Mouse (Mus musculus): ENCODE measurements around the gene Tnf. TPM values are rescaled to one million over a fixed set of nuclear protein-coding genes. Genes with fewer than 3 reads are reported as not detected.

Gene Tnf
- total RNA-seq, 2 experiments from 2014 or later, result not detected

DNA sequence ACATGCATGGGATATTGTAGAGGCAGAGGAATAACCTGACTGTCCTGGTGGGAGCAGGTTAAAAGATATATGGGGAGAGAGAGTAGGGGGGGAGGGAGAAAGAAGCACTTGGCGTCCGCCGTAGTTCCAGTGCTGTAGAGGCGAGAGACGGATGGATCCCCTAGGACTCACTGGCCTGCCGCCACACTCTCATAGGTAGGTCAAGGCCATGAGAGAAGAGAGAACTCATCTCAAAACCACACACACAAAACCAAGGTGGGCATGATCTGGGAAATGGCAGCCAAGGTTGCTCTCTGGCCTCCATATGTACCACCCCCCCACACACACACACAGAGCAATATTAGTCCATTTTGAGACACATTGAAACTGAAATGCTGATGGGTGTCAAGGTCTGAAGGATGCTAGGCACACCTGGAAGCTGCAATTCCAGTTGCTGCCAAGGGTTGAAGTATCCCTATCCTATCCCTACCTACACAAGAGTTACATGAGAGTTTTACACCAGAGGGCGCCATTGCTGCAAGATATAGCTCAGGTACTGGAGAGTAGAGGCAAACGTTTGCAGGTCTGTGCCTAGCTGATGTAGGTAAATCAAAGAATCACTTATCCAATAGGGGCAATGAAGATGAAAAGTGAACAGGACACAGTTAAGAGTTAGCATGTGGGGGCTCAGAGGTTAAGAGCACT is 35.3 kb downstream of the Tnf start:
- DNase-seq (ENCODE audit: extremely low spot score in 1 of 2, low spot score in 2 of 2), result peak in 1 of 2 experiments; percentile 59
- intact Hi-C loops (cut with DNase I), result loop anchor here (1.0 kb wide), 1 partner anchor 70 kb away; no protein-coding TSS in a partner anchor
- peak; percentile 64 for TF ChIP-seq CTCF (IDR thresholded peaks at IDR 0.05)
- Histone ChIP-seq H3K4me3 (no peak overlapping the region), H3K27ac (peak overlapping the region; percentile 96; the same call in 1 of the 2 replicates)

DNA sequence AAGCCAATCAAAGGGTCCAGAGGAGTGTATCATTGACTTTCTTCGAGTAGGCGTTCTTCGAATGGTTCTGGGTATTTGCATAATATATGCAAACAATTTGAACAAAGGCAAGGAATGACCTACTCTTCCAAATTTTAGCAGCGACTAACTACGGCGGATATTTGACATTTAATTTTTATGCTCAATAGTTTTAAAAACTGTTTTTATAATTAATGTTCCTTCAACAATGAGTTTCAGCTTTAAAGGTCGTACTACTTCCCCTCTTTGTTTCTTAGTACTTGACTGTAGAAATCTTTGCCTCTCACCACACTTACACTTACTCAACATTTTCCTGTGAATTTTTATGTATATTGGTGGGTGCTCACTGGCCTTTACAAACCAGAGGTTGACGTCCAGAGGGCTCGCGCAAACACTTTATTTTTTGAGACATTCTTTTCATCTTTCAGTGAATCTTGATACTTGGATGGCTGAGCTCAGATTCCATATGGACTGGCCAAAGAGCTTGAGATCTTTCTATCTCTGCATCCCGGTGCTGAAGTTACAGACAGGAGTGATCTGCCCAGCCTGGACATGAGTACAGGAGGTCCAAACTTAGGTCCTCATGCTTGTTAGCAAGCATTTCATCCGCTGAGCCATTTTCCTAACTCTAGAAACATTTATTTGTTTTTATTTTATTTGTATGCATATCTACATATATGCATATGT is 36.2 kb downstream of the Tnf start:
- peak overlapping the region; percentile 87 for H3K4me3 ChIP-seq
- TF ChIP-seq CTCF (IDR thresholded peaks at IDR 0.05), result no peak
- intact Hi-C loops (cut with DNase I), result loop anchor here (1.0 kb wide), 1 partner anchor 71 kb away; no protein-coding TSS in a partner anchor
- no peak for DNase-seq (ENCODE audit: extremely low spot score in 1 of 2, low spot score in 2 of 2)
- peak overlapping the region; percentile 96 for H3K27ac ChIP-seq

DNA sequence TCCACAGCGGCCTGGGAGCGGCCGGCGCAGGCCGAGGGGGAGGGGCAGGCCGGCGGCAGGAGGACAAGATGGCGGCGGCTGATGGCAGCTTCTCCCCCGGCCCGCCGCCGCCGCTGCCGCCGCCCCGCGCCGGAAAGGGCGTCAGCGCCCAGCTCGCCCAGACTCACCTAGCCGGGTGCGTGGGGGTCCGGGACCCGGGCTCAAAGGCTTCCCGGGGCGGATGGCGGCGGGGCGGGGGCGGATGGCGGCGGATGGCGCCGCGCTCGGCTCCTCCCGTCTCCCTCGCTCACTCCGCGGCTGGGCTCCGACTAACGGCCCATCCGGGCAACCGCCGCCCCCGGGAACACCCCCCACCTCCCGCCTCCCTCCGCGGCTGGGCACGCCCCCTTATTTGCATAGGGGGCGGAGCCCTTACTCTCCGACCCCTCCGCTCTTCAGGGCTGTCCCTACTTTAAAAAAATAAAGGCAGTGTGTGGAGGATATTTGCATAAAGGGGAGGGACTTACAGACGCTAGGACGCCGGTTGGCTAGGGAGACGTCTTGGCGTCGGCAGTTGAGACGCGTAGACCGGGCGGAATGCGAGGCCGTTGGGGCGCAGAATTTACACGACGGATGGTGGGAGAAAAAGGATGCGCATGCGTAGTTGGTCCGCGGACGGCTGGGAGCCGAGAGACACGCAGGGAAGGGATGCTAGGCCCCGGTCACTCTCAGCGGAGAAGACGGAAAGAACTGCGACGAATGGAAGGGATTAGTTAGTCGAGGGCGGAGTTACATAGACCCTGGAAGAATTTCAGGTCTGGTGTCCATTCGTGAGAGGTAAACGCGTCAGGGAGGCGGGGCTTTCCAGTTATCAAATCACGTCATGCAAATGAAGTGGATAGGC is 37.0 kb downstream of the Tnf start, which contains the start of gene Prrc2a:
TSS of gene Prrc2a (minus strand) at position 330 of the 883 bp plus-strand sequence.
- intact Hi-C loops (cut with DNase I), result loop anchor here (1.0 kb wide), 1 partner anchor 30 kb away; the partner anchor contains the start of gene Bag6
- peak within 1 kb of the TSS; percentile 87 for H3K4me3 ChIP-seq
- TF ChIP-seq CTCF (IDR thresholded peaks at IDR 0.05), result no peak

DNA sequence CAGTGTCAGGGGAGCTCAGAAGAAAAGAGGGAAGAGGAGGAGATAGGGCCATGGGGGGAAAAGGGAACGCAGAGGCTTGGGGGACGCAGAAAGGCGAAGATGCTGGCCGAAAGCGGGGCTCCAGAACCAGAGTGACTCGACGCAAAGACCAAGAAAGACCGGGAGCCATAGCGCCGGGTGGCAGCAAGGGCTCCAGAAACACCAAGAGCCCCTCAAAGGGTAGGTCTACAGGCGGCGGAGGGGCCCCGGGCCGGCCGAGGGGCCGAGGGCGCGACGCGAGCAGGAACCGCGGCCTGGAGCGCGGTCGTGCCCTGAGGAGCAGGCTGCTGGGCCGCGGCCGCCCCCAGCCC is 37.6 kb downstream of the Tnf start:
- Histone ChIP-seq H3K27ac (peak overlapping the region; percentile 96), H3K4me3 (peak overlapping the region; percentile 87)
- no peak for TF ChIP-seq CTCF (IDR thresholded peaks at IDR 0.05)
- intact Hi-C loops (cut with DNase I), result loop anchor here (1.0 kb wide), 1 partner anchor 29 kb away; the partner anchor contains the start of gene Bag6
- no peak for DNase-seq (ENCODE audit: extremely low spot score in 1 of 2, low spot score in 2 of 2)

More for the DNA sequence above, 37.0 kb downstream of the Tnf start, which contains the start of gene Prrc2a:
- H3K27ac ChIP-seq, result peak within 1 kb of the TSS; percentile 96
- peak; percentile 98 for DNase-seq (ENCODE audit: extremely low spot score in 1 of 2, low spot score in 2 of 2)

DNA sequence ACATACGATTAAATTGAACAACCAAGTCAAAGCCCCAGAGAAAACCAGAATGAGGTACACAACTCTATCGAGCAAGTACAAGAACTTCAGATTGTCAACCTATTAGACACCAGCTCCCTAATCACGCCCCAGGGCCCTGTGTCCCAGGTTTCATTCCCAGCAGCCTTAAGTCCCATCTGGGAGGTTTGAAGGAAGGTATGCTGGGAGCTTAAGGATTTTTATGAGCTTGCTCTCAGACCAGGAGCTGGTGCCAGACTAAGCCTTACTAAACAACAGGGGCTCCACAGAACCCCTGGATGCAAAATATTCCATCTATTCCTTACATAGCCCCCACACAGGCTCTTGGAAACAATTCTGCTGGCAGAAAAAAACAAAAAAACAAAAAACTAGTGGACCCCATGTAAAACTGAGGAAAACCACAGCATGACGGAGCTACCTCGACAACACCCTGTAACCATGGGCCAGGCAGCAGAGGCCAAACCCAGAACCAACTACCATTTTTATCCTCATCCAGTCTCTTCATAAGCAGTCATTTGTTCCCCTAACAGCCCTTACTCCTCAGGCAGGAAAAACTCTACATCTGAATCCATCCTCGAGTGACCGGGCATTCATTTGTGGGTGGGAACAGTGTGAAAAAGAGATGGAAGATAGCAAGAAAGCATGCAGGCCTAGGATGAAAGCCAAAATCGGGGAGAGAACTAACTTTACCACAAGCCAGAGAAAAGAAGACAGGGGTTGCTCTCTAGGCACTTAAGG is 38.3 kb downstream of the Tnf start:
- TF ChIP-seq CTCF (IDR thresholded peaks at IDR 0.05), result no peak
- Histone ChIP-seq H3K4me3 (peak overlapping the region; percentile 87), H3K27ac (peak overlapping the region; percentile 96)
- DNase-seq (ENCODE audit: extremely low spot score in 1 of 2, low spot score in 2 of 2), result no peak
- intact Hi-C loops (cut with DNase I), result loop anchor here (1.0 kb wide), 1 partner anchor 28 kb away; the partner anchor contains the start of gene Bag6

DNA sequence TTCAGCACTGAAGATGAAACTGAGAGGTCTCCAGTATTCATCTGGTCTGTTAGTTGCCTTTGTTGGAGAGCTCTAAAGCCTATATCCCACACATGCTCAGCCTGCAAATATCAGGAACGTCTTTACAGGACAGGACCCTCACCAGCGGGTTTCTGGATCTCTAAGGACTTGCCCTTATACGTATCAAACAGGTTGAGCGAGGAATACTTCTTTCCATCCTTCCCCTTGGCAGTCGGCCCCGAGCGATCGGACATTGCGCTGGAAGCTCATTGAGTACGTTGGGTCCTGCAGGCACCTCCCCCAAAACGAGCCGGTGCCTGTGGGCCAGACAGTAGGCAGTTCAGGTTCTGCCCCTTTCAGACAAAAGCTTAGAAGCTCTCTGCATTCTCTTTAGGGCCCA is 39.1 kb downstream of the Tnf start:
- DNase-seq (ENCODE audit: extremely low spot score in 1 of 2, low spot score in 2 of 2), result no peak
- peak overlapping the region; percentile 87 for H3K4me3 ChIP-seq
- no peak for TF ChIP-seq CTCF (IDR thresholded peaks at IDR 0.05)
- intact Hi-C loops (cut with DNase I), result no loop called here
- H3K27ac ChIP-seq, result no peak overlapping the region

DNA sequence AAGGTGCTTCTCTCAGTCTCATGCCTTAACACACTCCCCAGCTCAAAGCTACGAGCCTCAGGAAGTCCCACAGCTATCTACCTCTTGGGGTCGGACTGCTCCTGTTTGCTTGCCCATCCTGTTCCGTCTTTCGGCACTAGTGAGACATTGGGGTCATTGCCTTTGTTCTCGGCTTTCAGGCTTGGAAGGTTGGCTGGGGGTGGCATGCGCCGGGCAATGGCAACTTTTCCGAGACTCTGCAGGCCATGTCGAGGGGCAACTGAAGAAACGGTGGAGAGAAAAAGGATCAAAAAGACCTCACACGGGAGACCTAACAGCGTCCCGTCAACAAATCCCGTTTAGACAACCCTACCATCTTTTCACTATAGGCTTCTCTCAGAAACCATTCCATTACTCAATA is 39.7 kb downstream of the Tnf start:
- peak overlapping the region; percentile 87; the same call in 1 of the 2 replicates for H3K4me3 ChIP-seq
- no peak for TF ChIP-seq CTCF (IDR thresholded peaks at IDR 0.05)
- no peak overlapping the region for H3K27ac ChIP-seq
- no peak for DNase-seq (ENCODE audit: extremely low spot score in 1 of 2, low spot score in 2 of 2)
- intact Hi-C loops (cut with DNase I), result no loop called here

DNA sequence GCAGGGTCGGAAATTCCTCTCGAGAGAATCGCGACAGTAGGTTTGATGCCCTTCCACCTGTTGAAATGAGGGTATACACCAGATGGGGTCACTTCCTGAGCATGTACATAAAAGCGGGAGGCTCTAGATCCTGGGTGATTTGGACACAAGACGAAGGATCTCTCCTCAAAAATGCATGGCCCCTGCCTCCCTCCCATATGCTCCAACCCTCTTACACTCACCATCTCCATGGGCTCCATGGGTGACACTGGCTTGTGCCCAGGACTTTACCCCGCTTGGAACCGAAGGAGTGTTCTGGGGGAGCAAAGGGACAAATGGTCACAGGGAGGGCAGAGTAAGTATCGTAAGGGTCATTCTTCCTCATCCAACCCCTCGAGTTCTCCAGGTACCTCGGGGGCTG is 40.4 kb downstream of the Tnf start:
- no peak for DNase-seq (ENCODE audit: extremely low spot score in 1 of 2, low spot score in 2 of 2)
- Histone ChIP-seq H3K27ac (no peak overlapping the region), H3K4me3 (no peak overlapping the region)
- intact Hi-C loops (cut with DNase I), result no loop called here
- TF ChIP-seq CTCF (IDR thresholded peaks at IDR 0.05), result no peak

DNA sequence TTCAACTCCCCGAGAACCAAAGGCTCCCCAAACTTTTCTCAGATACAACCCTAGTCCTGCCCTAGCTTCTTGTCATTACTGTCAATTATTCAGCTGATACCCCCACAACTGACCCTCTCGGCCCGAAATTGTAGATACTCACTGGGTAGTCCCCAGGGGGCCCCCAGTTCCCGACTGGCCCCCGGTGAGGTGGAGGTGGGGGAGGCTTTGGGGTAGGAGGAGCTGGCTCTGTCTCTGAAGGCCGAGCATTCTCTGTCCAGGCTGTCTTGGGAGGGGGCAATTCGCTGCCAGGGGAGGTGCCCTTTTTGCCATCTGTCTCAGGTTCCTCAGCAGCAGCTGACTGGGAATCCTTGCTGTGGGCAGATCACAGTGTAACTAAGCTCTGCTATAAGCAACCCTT is 42.2 kb downstream of the Tnf start:
- TF ChIP-seq CTCF (IDR thresholded peaks at IDR 0.05), result no peak
- intact Hi-C loops (cut with DNase I), result no loop called here
- no peak for DNase-seq (ENCODE audit: extremely low spot score in 1 of 2, low spot score in 2 of 2)
- no peak overlapping the region for H3K4me3 ChIP-seq
- no peak overlapping the region for H3K27ac ChIP-seq

DNA sequence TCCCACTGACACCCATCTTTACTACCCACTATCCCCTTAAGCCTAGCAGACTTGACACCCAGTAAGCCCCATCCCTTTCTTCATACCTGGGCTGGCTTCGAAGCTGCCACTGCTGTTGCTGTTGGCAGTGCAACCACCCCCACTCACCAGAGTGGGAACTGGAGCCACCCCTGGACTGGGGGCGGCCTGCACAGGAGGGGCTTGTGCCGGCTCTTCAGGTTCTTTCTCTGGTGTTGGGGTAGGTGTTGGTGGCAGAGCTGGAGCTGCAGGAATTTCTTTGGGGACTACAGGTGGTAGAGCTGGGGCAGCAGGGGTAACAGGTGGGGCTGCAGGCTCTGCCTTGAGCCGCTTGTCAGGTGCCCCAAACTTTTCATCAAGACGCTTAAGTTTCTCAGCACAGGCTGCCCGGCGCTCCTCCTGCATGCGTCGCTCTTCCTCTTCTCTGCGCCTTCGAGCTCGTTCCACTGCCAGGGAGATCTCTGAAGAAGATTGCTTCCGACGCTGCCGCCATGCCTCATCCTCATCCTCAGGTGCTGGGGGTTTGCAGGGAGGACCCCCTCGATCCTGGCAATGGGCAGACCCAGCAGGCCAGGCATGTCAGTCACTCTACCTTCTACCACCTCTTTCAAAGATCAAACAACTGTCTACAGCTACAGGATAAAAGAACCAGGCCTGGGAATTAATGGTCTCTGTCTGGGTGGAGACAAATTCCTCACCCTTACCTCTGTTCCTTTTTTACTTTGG is 42.8 kb downstream of the Tnf start:
- no peak for DNase-seq (ENCODE audit: extremely low spot score in 1 of 2, low spot score in 2 of 2)
- intact Hi-C loops (cut with DNase I), result no loop called here

More for the DNA sequence above, 42.8 kb downstream of the Tnf start:
- no peak overlapping the region for H3K27ac ChIP-seq
- H3K4me3 ChIP-seq, result no peak overlapping the region
- no peak for TF ChIP-seq CTCF (IDR thresholded peaks at IDR 0.05)
